Mouse (Mus musculus): ENCODE measurements around the gene Gphn. TPM values are rescaled to one million over a fixed set of nuclear protein-coding genes. Genes with fewer than 3 reads are reported as not detected.

The Gphn gene
- total and polyA plus RNA-seq, 3 experiments = 23.1 to 30.5 TPM; not detected in 1

DNA sequence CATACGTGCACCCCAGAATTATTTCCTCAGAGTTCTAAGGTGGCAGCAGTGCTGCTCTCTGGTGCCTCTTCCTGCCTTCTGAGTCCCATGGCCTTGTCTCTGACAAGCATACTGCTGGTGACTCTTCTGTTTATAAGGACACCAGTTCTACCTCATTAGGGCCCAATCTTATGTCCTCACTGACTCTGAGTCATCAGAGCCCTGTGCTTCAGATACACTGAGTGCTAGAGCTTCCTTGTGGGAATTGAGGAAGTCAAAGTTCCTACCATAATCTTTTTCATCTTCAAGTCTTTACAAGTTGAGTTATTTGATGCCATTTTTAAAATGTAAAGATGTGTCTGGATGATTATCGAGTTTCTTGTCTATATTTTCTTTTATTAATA lies 452.6 kb downstream of the Gphn start:
- peak; percentile 77 for DNase-seq (ENCODE audit: low read depth, low spot score)
- H3K4me1 ChIP-seq (ENCODE audit: control insufficient read depth in 1 of 2, insufficient read depth in 2 of 2, low read length in 2 of 2) = peaks cover 4 to 6% of the 10 kb centered on the region in 2 experiments; a peak in 3 of 4 replicates
- no peaks in the 10 kb centered on the region for H3K27me3 ChIP-seq (ENCODE audit: control insufficient read depth in 1 of 2, insufficient read depth in 2 of 2, low read length in 2 of 2)
- H3K27ac ChIP-seq (ENCODE audit: control insufficient read depth, low read depth, low read length) = no peak overlapping the region
- peaks cover 0 to 14% of the 10 kb centered on the region in 2 experiments; a peak in 2 of 4 replicates for H3K36me3 ChIP-seq (ENCODE audit: control insufficient read depth in 1 of 2, insufficient read depth in 2 of 2, low read length in 2 of 2)
- no peak for TF ChIP-seq KAT2A (conservative IDR thresholded peaks at IDR 0.05; ENCODE audit: low read depth, low read length)
- TF ChIP-seq E2F4 (IDR thresholded peaks at IDR 0.05; ENCODE audit: borderline replicate concordance, low read depth, low read length) = no peak
- peak in 1 of 2 experiments; percentile 46; a peak in 2 of 4 replicates for TF ChIP-seq EP300 (IDR thresholded peaks at IDR 0.05; ENCODE audit: low read depth in 1 of 2, low read length in 2 of 2)
- TF ChIP-seq TBP (IDR thresholded peaks at IDR 0.05; ENCODE audit: low read depth, low read length) = peak; percentile 91
- no peak for TF ChIP-seq ZNF384 (IDR thresholded peaks at IDR 0.05; ENCODE audit: low read depth, low read length)
- no peak overlapping the region for H3K4me3 ChIP-seq (ENCODE audit: control insufficient read depth in 1 of 2, insufficient read depth in 1 of 2, low read depth in 2 of 2, low read length in 2 of 2)
- no peaks in the 10 kb centered on the region for H3K79me2 ChIP-seq (ENCODE audit: control insufficient read depth, insufficient read depth, low read length, poor library complexity)
- H3K9me3 ChIP-seq (replicated peaks; ENCODE audit: insufficient read depth, low read length) = no peaks in the 10 kb centered on the region
- H3K9ac ChIP-seq (ENCODE audit: control insufficient read depth, low read depth, low read length, poor library complexity, severe bottlenecking) = no peak overlapping the region

DNA sequence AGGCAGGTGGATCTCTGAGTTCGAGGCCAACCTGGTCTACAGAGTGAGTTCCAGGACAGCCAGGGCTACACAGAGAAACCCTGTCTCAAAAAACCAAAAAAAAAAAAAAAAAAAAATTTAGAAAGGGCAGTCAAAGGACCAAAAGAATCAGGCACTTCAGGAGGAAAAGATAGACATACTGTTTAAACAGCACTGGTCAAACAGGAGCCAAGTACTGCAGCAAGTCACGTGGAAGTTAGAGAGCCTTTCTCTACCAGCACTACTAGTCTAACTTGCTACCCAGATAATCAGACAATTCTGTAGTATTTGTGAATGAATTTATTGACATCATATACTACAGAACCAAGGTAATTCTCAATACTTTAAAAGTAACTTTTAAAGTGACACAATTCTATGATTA lies 454.9 kb downstream of the Gphn start:
- DNase-seq (ENCODE audit: low read depth, low spot score) = no peak
- TF ChIP-seq MYB (IDR thresholded peaks at IDR 0.05; ENCODE audit: low read depth, low read length) (no peak), SMC3 (IDR thresholded peaks at IDR 0.05; ENCODE audit: low read depth, low read length) (no peak), E2F4 (IDR thresholded peaks at IDR 0.05; ENCODE audit: borderline replicate concordance, low read depth, low read length) (no peak), CHD2 (IDR thresholded peaks at IDR 0.05; ENCODE audit: low read length) (no peak), POLR2AphosphoS2 (IDR thresholded peaks at IDR 0.05; ENCODE audit: low read length) (no peak), MAX (IDR thresholded peaks at IDR 0.05; ENCODE audit: low read length) (no peak), UBTF (IDR thresholded peaks at IDR 0.05; ENCODE audit: borderline replicate concordance, insufficient read depth, low read depth, low read length) (no peak), ZKSCAN1 (IDR thresholded peaks at IDR 0.05; ENCODE audit: low read depth, low read length) (no peak), POLR2A (IDR thresholded peaks at IDR 0.05; ENCODE audit: control insufficient read depth in 1 of 2, insufficient read depth in 1 of 2, low read depth in 1 of 2, low read length in 2 of 2, poor library complexity in 1 of 2) (no peak), TCF12 (IDR thresholded peaks at IDR 0.05; ENCODE audit: low read depth, low read length) (no peak)
- no peaks in the 10 kb centered on the region for H3K79me2 ChIP-seq (ENCODE audit: control insufficient read depth, insufficient read depth, low read length, poor library complexity)
- peaks cover 4 to 6% of the 10 kb centered on the region in 2 experiments; a peak in 3 of 4 replicates for H3K4me1 ChIP-seq (ENCODE audit: control insufficient read depth in 1 of 2, insufficient read depth in 2 of 2, low read length in 2 of 2)
- peaks cover 0 to 17% of the 10 kb centered on the region in 2 experiments; a peak in 2 of 4 replicates for H3K36me3 ChIP-seq (ENCODE audit: control insufficient read depth in 1 of 2, insufficient read depth in 2 of 2, low read length in 2 of 2)
- H3K9me3 ChIP-seq (replicated peaks; ENCODE audit: insufficient read depth, low read length) = no peaks in the 10 kb centered on the region
- H3K9ac ChIP-seq (ENCODE audit: control insufficient read depth, low read depth, low read length, poor library complexity, severe bottlenecking) = no peak overlapping the region
- H3K4me3 ChIP-seq (ENCODE audit: control insufficient read depth in 1 of 2, insufficient read depth in 1 of 2, low read depth in 2 of 2, low read length in 2 of 2) = no peak overlapping the region
- no peak overlapping the region for H3K27ac ChIP-seq (ENCODE audit: control insufficient read depth, low read depth, low read length)
- no peaks in the 10 kb centered on the region for H3K27me3 ChIP-seq (ENCODE audit: control insufficient read depth in 1 of 2, insufficient read depth in 2 of 2, low read length in 2 of 2)

DNA sequence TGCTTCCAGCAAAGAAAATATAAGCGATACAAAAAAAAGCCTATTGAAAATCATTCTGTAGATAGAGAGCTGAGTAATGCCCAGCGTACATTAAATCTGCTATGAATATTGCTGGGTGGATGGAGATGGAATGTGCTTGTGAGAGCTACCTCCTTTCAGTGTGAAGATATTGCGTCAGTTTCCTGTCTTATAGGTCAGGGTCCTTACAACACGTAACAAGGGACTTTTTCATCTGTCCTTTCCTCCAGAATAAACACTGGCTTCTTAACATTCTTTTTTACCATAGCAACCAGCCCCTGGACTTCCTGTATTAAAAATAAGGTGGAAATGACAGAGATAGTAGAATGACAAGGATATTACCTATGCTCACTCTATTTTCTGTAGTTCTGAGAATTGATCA lies 456.1 kb downstream of the Gphn start:
- H3K36me3 ChIP-seq (ENCODE audit: control insufficient read depth in 1 of 2, insufficient read depth in 2 of 2, low read length in 2 of 2) = peaks cover 0 to 17% of the 10 kb centered on the region in 2 experiments; a peak in 2 of 4 replicates
- DNase-seq (ENCODE audit: low read depth, low spot score) = no peak
- TF ChIP-seq RAD21 (IDR thresholded peaks at IDR 0.05; ENCODE audit: low read depth, low read length) = no peak
- no peak for TF ChIP-seq POLR2A (IDR thresholded peaks at IDR 0.05; ENCODE audit: control insufficient read depth in 1 of 2, insufficient read depth in 1 of 2, low read depth in 1 of 2, low read length in 2 of 2, poor library complexity in 1 of 2)
- no peak for TF ChIP-seq MXI1 (IDR thresholded peaks at IDR 0.05; ENCODE audit: low read depth, low read length)
- no peak overlapping the region for H3K4me3 ChIP-seq (ENCODE audit: control insufficient read depth in 1 of 2, insufficient read depth in 1 of 2, low read depth in 2 of 2, low read length in 2 of 2)
- H3K9ac ChIP-seq (ENCODE audit: control insufficient read depth, low read depth, low read length, poor library complexity, severe bottlenecking) = no peak overlapping the region
- no peaks in the 10 kb centered on the region for H3K9me3 ChIP-seq (replicated peaks; ENCODE audit: insufficient read depth, low read length)
- H3K27ac ChIP-seq (ENCODE audit: control insufficient read depth, low read depth, low read length) = no peak overlapping the region
- H3K79me2 ChIP-seq (ENCODE audit: control insufficient read depth, insufficient read depth, low read length, poor library complexity) = no peaks in the 10 kb centered on the region
- H3K27me3 ChIP-seq (ENCODE audit: control insufficient read depth in 1 of 2, insufficient read depth in 2 of 2, low read length in 2 of 2) = no peaks in the 10 kb centered on the region
- peaks cover 4 to 6% of the 10 kb centered on the region in 2 experiments; a peak in 3 of 4 replicates for H3K4me1 ChIP-seq (ENCODE audit: control insufficient read depth in 1 of 2, insufficient read depth in 2 of 2, low read length in 2 of 2)

All from MEL (cell line).